Mouse (Mus musculus) embryonic facial prominence, embryonic 10.5 days (tissue): ENCODE data around the gene Shcbp1l. TPM values are rescaled to one million over a fixed set of nuclear protein-coding genes. Genes with fewer than 3 reads are reported as not detected.
"Not testable (repeated sequence)": the region's sequence is repeated elsewhere in the genome, so short reads cannot be mapped to it uniquely, and the experiment has no call there.

Experiments
- DNase-seq: peaks from one replicate; pipeline ENCODE4 v3.0.0-alpha.2; 2017; ENCODE audit warnings: low spot score
- H3K27ac ChIP-seq: fragments of 300-500 bp; sonication (generic); replicated peaks from 2 replicates; pipeline ENCODE4 v1.5.1; 2016; ENCODE audit warnings: mild to moderate bottlenecking
- H3K27me3 ChIP-seq: fragments of 300-500 bp; sonication (generic); replicated peaks from 2 replicates; pipeline ENCODE4 v1.6.1; 2016; ENCODE audit warnings: low read depth, mild to moderate bottlenecking; ENCODE audit not compliant: poor library complexity, severe bottlenecking
- H3K36me3 ChIP-seq: fragments of 300-500 bp; sonication (generic); replicated peaks from 2 replicates; pipeline ENCODE4 v1.6.1; 2016; ENCODE audit warnings: mild to moderate bottlenecking, moderate library complexity
- H3K4me1 ChIP-seq: fragments of 300-500 bp; sonication (generic); 2 replicates; pipeline ENCODE4 v1.6.1; 2016
- H3K4me3 ChIP-seq: fragments of 300-500 bp; sonication (generic); 2 replicates; pipeline ENCODE4 v1.5.1; 2016; ENCODE audit warnings: mild to moderate bottlenecking, moderate library complexity
- H3K9me3 ChIP-seq: fragments of 300-500 bp; sonication (generic); 2 replicates; pipeline ENCODE4 v1.6.1; 2016; ENCODE audit warnings: mild to moderate bottlenecking
- WGBS: fragments of 180-500 bp; shearing (Covaris S2); methylation state at CpG from one replicate; pipeline ENCODE4 v1.1.7; 2016; 5-methylcytosine and 5-hydroxymethylcytosine counted together
- polyA plus RNA-seq: library from polyadenylated mRNA; unstranded; fragments of >200 nt; fragmentation: Nextera tagmentation; extraction: Ambion mirVana; gene quantifications from 2 replicates; pipeline ENCODE4 v1.2.1, GENCODE M21; 2016

Shcbp1l gene
- polyA plus RNA-seq, 1 experiment from 2014 or later: 0.34 TPM

DNA sequence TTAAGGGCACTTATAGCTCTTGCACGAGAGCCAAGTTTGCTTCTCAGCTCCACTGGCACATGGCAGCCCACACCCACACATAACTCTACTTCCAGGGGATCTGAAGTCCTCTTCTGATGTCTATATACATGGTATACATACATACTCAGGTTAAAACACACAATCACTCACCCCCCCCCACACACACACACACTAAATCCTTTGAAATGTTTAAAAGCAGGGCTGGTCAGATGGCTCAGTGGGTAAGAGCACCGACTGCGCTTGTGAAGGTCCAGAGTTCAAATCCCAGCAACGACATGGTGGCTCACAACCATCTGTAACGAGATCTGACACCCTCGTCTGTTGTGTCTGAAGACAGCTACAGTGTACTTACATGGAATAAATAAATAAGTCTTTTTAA lies 13.2 kb upstream of the Shcbp1l start:
- Histone ChIP-seq H3K9me3 (no peaks in the 10 kb centered on the region), H3K27ac (no peak overlapping the region), H3K4me1 (no peaks in the 10 kb centered on the region), H3K27me3 (no peaks in the 10 kb centered on the region), H3K4me3 (no peak overlapping the region), H3K36me3 (no peaks in the 10 kb centered on the region)
- 87% methylated on average over 6 of the region's 6 CpGs for WGBS
- DNase-seq: no peak

DNA sequence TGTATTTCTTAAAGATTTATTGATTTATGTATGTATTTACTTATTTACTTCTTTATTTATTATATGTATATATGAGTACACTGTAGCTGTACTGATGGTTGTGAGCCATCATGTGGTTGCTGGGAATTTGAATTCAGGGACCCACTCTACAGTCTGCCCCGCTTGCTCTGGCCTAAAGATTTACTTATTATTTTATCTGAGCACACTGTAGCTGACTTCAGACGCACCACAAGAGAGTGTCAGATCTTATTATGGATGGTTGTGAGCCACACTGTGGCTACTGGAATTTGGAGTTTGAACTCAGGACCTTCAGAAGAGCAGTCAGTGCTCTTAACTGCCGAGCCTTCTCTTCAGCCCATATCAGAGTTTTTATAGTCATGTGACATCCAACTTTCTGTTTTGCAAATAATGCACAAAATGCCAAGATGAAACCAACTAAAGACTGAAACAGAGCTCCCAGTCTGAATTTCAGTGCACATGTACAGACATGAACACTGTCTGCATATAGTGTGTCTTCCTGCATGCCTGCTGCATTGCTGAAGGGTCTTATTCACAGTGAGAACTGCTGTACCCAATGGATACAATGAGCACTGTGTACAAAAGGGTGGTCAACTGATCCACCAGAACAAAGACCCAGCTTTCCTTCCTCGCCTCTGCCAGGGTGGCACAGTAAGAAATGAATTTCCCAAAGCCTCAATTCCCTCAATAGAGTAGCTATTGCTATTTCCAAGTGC lies 12.1 kb upstream of the Shcbp1l start:
- not testable (repeated sequence) for DNase-seq, H3K4me3 ChIP-seq, H3K36me3 ChIP-seq, H3K27ac ChIP-seq, H3K4me1 ChIP-seq, H3K27me3 ChIP-seq, H3K9me3 ChIP-seq
- WGBS: 75% methylated on average over 3 of the region's 4 CpGs

DNA sequence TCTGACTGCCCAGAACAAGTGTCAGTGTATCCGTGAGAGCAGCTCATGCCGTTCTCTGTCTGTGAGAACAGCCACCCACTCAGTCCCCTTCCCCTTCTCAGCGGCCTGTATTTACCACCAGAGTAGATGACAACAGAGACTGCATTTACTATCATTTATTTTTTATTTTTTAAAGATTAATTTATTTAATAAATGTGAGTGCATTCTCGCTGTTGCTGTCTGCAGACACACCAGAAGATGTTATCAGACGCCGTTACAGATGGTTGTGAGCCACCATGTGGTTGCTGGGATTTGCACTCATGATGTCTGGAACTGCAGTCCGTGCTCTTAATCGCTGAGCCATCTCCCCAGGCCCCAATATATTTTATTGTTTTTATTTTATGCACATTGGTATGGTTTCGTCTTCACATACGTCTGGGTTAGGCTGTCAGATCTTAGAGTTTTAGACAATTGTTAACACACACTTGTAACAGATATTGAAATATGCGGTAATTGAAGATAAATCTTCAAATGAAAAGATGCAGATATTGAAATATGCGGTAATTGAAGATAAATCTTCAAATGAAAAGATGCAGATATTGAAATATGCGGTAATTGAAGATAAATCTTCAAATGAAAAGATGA lies 11.5 kb upstream of the Shcbp1l start:
- H3K4me1 ChIP-seq, H3K4me3 ChIP-seq, H3K27ac ChIP-seq, H3K27me3 ChIP-seq, H3K36me3 ChIP-seq, H3K9me3 ChIP-seq, DNase-seq: not testable (repeated sequence)
- 88% methylated on average over 13 of the region's 13 CpGs for WGBS

DNA sequence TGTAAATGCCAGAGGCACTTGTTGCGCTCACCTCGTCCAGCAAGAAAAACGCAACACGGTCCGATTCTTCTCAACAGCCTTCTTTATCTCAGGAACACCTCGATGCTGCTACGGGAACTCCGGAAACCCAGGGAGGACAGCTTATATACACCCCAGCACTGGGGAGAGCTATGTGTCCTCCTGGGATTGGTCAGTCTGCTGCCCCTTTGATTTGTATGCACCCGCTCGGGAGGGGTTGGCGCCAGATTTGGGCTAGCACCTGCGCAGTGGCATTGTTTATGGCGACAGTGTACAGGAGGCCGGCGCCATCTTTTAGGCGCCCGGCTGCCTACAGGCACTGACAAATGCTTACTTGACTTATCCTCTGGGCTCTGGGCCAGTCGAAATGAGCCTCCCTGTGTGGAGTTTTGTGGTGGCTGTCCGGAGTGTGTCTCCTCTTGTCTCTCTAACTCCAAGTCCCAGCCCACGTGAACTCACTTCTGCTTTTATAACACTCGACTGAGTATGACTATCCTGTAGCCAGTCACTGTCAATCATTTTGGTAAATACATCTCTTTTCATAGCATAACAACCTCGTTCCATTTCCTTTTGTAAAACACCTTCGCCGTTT lies 10.7 kb upstream of the Shcbp1l start:
- not testable (repeated sequence) for DNase-seq, H3K4me1 ChIP-seq, H3K27me3 ChIP-seq, H3K9me3 ChIP-seq, H3K27ac ChIP-seq, H3K4me3 ChIP-seq, H3K36me3 ChIP-seq
- 90% methylated on average over 24 of the region's 24 CpGs for WGBS

DNA sequence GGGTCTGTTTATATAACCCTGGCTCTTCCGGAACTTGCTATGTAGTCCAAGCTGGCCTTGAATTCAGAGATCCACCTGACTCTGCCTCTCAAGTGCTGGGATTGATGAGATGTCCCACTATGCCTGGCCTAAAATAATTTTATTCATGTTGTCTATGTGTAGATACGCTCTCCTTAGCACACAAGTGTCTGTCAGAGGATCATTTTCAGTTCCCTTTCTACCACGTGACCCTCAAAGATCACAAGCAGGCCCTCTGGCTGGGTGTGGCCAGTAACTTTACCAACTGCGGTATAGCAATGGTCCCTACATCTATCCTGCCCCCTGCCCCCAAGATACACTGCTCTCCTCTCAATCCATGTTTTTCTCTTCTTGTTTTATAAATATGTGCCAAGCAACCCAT lies 10.0 kb upstream of the Shcbp1l start:
- no peak overlapping the region for H3K4me3 ChIP-seq
- H3K27me3 ChIP-seq: no peaks in the 10 kb centered on the region
- no peaks in the 10 kb centered on the region for H3K4me1 ChIP-seq
- WGBS: 91% methylated on average over 4 of the region's 4 CpGs
- H3K9me3 ChIP-seq: no peaks in the 10 kb centered on the region
- H3K27ac ChIP-seq: no peak overlapping the region
- no peaks in the 10 kb centered on the region for H3K36me3 ChIP-seq
- DNase-seq: no peak

DNA sequence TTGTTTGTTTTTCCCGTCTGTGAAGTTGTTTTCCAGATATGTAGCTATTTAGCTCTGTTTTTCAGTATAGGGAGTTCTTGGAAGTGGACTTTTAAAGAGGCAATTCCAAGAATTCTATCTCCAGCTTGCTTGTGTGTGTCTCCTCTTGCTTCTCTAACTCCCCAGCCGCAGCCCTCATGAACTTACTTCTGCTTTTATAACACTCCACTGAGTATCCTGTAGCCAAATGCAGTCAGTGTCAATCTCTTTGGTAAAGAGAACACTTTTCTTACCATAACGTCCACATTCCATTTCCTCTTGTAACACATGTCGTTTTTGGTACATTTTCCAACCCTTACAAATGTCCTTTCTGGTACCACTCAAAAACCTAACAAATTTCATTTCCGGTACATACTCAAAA lies 9.2 kb upstream of the Shcbp1l start:
- H3K27me3 ChIP-seq, H3K27ac ChIP-seq, H3K36me3 ChIP-seq, H3K4me1 ChIP-seq, DNase-seq, H3K9me3 ChIP-seq, H3K4me3 ChIP-seq: not testable (repeated sequence)
- 79% methylated on average over 2 of the region's 5 CpGs for WGBS

DNA sequence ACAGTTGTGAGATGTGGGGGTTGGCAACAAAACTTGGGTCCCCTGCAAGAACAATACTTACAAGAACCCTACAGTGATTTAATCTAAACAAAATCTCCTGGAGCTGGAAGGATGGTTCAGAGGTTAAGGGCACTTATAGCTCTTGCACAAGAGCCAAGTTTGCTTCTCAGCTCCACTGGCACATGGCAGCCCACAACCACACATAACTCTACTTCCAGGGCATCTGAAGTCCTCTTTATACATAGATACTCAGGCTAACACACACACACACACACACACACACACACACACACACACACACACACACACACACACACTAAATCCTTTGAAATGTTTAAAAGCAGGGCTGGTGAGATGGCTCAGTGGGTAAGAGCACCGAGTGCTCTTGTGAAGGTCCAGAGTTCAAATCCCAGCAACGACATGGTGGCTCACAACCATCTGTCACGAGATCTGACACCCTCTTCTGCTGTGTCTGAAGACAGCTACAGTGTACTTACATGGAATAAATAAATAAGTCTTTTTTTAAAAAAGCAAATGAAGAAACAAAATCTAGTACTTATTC lies 8.6 kb upstream of the Shcbp1l start:
- 82% methylated on average over 3 of the region's 3 CpGs for WGBS
- H3K27me3 ChIP-seq, H3K4me1 ChIP-seq, H3K36me3 ChIP-seq, H3K27ac ChIP-seq, H3K4me3 ChIP-seq, DNase-seq, H3K9me3 ChIP-seq: not testable (repeated sequence)

DNA sequence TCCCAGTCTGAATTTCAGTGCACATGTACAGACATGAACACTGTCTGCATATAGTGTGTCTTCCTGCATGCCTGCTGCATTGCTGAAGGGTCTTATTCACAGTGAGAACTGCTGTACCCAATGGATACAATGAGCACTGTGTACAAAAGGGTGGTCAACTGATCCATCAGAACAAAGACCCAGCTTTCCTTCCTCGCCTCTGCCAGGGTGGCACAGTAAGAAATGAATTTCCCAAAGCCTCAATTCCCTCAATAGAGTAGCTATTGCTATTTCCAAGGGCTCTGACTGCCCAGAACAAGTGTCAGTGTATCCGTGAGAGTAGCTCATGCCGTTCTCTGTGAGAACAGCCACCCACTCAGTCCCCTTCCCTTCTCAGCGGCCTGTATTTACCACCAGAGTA lies 7.2 kb upstream of the Shcbp1l start:
- DNase-seq, H3K27me3 ChIP-seq, H3K4me3 ChIP-seq, H3K36me3 ChIP-seq, H3K27ac ChIP-seq, H3K9me3 ChIP-seq, H3K4me1 ChIP-seq: not testable (repeated sequence)
- WGBS: 74% methylated on average over 4 of the region's 4 CpGs

DNA sequence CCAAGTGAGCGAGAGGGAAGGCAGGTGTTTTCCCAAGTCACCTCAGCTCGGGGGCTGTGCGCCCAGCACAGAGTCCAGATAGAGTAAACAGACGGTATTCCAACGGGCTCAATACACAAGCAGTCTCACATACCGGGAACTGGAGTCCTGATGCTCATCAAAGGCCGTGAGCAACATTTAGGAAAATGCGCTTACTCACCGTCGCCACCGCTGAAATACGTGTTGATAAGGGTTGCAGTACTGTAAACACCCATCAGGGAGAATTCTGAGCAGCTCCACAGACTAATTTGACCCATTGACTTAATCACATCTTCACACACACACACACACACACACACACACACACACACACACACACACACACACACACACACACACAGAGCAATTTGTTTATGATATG lies 691 bp upstream of the Shcbp1l start:
- 42% methylated on average over 12 of the region's 12 CpGs for WGBS
- Histone ChIP-seq H3K9me3 (no peaks in the 10 kb centered on the region), H3K36me3 (no peaks in the 10 kb centered on the region), H3K4me1 (peaks cover 15% of the 10 kb centered on the region), H3K4me3 (peak overlapping the region; percentile 74), H3K27ac (no peak overlapping the region), H3K27me3 (peaks cover 37% of the 10 kb centered on the region)
- no peak for DNase-seq

DNA sequence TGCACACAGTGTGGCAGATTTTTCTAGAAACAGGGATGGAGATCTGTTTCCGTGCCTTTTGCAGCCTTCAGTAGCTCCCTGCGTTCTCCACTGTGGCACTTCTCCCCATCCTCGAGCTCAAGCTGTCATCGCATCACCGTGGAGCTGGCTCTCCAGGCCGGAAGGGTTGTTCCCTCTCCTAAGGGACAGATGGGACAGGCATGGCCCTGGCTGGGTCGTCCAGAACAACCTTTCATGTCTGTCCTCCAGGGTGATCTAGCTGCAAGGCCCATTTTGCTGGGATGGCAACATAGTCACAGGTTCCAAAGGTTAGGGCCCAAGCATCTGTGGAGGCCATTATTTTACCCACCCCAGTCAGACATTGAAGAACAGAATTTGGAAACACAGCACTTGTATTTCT lies 6.2 kb downstream of the Shcbp1l start:
- DNase-seq: no peak
- H3K9me3 ChIP-seq: no peaks in the 10 kb centered on the region
- 77% methylated on average over 7 of the region's 7 CpGs for WGBS
- H3K4me3 ChIP-seq: no peak overlapping the region
- no peak overlapping the region for H3K27ac ChIP-seq
- no peaks in the 10 kb centered on the region for H3K4me1 ChIP-seq
- peaks cover 12% of the 10 kb centered on the region for H3K27me3 ChIP-seq
- H3K36me3 ChIP-seq: no peaks in the 10 kb centered on the region

DNA sequence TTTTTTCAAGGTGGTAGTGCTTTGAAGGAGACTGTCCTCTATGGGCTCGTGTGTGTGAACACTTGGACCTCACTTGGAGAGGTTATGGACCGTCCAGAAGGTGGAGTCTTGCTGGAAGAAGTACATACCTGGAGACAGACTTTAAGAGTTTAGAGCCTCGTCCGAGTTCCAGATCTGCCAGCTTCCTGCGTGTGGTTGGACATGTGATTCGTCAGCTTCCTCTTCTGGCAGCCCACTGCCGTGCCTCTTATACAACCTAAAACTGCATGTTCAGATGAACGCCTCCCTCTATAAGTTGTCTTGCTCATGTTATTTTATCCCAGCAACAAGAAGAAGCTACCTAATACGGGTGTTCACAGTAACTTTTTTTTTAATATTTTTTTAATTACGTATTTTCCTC lies 6.7 kb downstream of the Shcbp1l start:
- no peak for DNase-seq
- no peaks in the 10 kb centered on the region for H3K9me3 ChIP-seq
- H3K4me3 ChIP-seq: no peak overlapping the region
- H3K4me1 ChIP-seq: no peaks in the 10 kb centered on the region
- 88% methylated on average over 10 of the region's 10 CpGs for WGBS
- no peaks in the 10 kb centered on the region for H3K36me3 ChIP-seq
- H3K27me3 ChIP-seq: peaks cover 6% of the 10 kb centered on the region
- H3K27ac ChIP-seq: no peak overlapping the region

DNA sequence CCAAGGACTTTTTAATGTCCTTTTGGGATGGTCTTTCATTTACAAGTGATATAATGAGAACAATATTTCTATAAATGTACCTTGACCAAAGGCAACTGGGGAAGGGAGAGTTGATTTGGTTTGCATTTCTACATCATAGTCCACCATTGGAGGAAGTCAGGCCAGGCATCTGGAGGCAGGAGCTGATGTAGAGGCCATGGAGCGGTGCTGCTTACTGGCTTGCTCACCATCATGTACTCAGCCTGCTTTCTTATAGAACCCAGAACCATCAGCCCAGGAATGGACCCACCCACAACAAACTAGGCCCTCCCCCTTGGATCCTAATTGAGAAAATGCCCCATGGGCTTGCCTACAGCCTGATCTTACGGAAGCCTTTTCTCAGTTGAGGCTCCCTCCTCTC lies 7.4 kb downstream of the Shcbp1l start:
- Histone ChIP-seq H3K4me3 (no peak overlapping the region), H3K4me1 (no peaks in the 10 kb centered on the region), H3K9me3 (no peaks in the 10 kb centered on the region), H3K27me3 (no peaks in the 10 kb centered on the region; the same call in 1 of the 2 replicates), H3K27ac (no peak overlapping the region), H3K36me3 (no peaks in the 10 kb centered on the region)
- 87% methylated on average over 2 of the region's 2 CpGs for WGBS
- DNase-seq: no peak
